Mouse (Mus musculus) hematopoietic stem cell, adult 5-6 weeks (primary cell): ENCODE data around the gene Fanci. TPM values are rescaled to one million over a fixed set of nuclear protein-coding genes. Genes with fewer than 3 reads are reported as not detected.

Experiments
- ATAC-seq, 2 experiments: fragments of 125-278 bp in 1 of 2; replicated peaks in 1 of 2; 2 replicates each; pipeline ENCODE4 v1.8.0; 2016 to 2017; ENCODE audit warnings: inconsistent platforms in 2 of 2, mild to moderate bottlenecking in 2 of 2, moderate number of reproducible peaks in 2 of 2, low read depth in 1 of 2, moderate TSS enrichment in 1 of 2; ENCODE audit not compliant: low FRiP score in 2 of 2, poor library complexity in 2 of 2, severe bottlenecking in 2 of 2, insufficient read depth in 1 of 2, low TSS enrichment in 1 of 2
- total RNA-seq: library from RNA; stranded (forward); fragments of 172-1452, 232-1000 nt; gene quantifications from 2 replicates; pipeline ENCODE4 v1.2.3, GENCODE M21; 2017

Fanci gene
- total RNA-seq: 30.8 and 37.4 TPM in 2 replicates

DNA sequence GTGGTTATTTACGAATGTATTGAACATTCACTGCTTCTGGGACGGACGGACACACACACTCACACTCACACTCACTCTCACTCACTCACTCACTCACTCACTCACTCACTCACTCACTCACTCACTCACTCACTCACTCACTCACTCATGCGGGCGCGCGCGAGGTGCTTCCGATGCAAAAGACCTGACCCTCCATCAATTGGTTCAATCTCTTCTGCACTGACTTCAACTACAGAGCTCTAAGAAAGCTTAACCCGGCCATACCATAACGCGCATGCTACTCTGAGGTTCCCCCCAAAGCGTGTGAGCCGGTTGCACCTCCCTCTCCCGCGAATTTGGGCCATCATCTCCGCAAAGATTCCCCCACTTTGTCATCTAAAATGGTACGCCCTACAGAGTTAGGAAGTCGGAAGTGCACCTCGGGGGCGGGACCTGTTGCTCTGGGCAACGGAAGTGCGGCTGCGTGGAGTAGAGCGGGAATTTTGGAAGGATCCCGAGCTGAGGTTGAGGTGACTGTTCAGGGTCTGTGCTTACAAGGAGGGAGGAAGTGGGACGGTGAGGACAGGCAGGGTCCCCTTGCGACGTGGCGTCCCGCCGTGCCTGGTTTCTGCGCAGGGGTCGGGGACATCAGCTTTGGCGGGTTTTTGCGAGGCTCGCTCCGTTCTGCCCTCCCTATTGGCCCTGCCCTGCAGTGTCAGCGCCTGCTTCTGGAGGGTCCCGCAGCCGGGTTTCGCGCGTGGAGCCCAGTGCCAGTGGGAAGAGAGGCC, at the start of gene Fanci:
Gene Fanci (plus strand): TSS at position 47 of the 767 bp plus-strand sequence.
- ATAC-seq: peak; percentile 90 to 91

GRCm38 (mm10) chr7:79345902-79346301, 45.8 kb upstream of the Fanci start:
- peak in 1 of 2 experiments; percentile 51; a peak in 1 of 4 replicates for ATAC-seq

GRCm38 (mm10) chr7:79346555-79347075, 45.1 kb upstream of the Fanci start:
- ATAC-seq: peak in 1 of 2 experiments; percentile 20; a peak in 1 of 4 replicates

DNA sequence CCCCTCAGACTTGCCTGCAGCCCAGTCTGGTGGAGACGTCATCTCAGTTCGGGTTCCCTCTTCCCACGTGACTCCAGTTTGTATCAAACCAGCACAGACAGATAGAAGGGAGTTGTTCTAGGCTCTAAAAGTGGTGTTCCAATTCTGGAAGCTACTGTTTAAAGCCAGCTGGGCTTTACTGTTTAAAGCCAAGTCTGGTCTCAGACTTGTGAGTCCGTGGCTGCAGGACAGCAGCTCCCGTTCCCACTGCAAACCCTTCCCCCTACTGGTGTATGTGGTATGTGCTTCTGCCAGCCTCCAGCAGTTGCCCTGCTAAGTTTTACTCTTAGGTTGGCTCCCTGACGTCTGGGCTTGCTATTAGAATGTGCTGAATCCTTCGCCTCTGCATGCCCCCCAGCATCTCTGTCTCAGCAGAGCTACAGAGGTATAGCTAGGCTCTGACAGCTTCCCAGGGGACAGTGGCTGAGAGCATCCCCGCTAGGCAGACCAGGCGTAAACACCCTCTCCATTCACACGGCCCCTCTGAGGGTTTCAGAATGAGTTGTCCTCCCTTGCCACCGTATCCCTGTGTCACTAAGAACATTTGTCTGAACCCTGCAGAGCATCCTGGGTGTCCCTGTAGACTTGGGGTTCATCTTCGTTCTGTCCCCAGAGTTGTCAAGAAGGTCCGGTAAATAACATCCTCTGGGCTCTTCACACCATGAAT, 44.5 kb upstream of the Fanci start:
- no peak for ATAC-seq

- ATAC-seq: no peak
Measured at GRCm38 (mm10) chr7:79348816-79349215, 42.9 kb upstream of the Fanci start.

DNA sequence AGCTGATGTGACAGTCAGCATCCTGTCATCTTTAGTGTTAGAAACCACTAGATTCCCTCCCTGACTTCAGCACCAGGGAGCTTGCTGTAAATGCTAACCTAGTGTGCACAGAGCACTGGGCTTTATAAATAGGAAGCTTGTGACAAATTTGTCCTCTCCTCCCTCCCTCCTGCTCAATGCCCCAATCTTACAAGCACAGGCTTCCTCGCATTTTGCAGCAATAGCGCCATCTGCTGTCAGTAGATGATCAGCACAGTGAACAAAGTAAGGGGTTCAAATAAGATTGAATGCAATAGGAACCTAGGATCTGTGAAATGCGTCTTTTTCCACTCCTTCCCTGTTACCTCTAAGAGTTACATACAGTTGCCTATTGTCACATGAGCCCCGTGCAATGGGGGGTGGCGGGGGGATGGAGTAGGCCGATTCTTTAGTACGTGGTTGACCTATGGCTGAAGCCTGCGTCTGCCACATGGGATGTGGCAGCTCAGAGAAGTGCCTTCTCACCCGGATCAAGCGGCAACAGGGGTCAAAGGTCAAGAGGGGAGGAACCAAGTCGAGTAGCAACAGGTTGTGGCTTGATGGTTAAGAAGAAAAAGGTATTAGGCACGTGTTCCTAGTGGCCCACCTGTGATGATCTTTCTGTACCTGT, 41.9 kb upstream of the Fanci start:
- peak; percentile 70 to 72 for ATAC-seq

DNA sequence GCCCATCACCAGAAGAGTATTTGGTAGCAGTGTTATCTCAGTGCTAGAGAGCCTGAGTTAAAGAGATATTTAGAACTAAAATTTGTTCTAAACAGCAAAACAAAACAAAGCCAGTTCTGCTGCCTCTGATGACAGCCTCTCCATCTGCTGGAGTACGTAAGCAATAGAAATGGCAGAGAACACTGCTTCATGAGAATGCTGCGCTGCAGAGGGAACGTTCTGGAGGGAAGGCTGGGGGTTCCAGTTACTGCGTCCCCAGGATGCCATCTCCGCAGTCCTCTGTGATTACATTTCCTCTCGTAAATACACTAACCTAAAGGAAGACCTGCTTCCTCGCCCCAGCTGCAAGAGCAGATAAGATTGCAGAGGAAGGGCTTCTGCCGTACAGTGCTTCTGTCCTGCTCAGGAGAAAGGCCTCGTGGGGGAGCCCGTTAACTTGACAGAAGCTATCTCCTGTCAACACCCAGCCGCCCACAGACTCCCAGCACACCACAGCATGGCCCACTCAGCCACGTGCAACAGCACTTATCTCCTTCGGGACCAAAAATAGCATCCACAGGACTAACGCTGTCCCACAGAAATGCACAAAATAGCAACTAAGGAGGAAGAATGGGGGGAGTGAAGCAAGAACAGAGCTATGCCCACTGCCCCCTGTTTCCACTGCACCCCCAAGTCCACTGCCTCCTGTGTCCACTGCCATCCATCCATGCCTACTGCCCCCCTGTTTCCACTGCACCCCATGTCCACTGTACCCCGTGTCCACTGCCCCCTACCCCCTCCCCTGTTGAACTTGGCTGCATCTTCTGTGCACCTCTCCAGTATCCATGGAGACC, 33.2 kb upstream of the Fanci start:
- ATAC-seq: peak; percentile 58

DNA sequence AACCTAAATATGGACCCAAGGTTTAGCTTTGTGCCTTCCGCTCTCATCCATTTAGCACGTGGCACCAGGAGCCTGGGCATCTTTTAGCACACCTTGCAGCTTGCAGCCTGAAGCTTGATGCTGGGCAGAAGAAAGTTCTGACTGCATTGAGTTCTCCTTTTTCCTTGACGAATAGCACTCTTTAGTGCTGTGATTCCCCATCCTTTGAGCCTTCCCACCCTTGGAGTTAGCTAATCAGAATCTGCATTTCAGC, 32.6 kb upstream of the Fanci start:
- no peak for ATAC-seq

DNA sequence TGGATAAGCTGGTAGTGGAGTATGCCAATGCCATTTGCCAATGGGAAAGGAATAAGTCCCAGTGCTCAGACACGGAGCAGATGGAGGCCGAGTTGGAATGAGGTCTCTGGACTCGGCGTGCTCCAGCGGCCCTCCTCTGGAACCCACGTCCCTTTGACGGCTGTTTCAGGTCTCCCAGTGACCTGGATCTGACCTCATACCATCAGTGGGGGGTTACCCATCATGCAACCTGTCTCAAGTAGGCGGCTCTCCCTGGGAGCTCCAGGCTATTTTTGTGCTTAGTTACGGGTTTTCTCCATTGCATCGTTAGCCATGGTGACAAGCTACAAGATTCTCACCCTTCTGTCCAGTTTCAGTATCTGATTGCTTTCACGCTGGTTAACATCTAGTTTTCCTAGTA, 31.7 kb upstream of the Fanci start:
- no peak for ATAC-seq

GRCm38 (mm10) chr7:79362208-79362607, 29.5 kb upstream of the Fanci start:
- ATAC-seq: no peak

DNA sequence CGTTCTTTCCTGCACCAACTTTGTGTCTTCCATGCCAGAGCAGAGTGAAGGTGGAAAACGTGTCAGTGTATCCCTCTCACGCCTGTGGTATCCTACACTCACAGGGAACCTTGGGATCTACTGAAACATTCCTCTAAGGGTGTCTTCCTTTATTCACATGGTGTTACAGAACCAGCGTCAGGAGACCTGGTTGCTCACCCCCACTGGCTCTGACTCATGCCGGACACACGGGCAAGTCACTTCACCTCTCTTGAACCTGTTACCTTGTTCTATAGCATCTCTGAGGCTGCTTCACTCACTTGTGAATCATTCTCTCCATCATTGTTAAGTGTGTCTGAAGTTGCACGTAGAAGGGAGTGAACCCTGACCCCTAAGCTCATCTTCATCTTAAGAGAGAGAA, 28.9 kb upstream of the Fanci start:
- ATAC-seq: no peak

GRCm38 (mm10) chr7:79363370-79364043, 28.2 kb upstream of the Fanci start:
- ATAC-seq: peak; percentile 82 to 85

DNA sequence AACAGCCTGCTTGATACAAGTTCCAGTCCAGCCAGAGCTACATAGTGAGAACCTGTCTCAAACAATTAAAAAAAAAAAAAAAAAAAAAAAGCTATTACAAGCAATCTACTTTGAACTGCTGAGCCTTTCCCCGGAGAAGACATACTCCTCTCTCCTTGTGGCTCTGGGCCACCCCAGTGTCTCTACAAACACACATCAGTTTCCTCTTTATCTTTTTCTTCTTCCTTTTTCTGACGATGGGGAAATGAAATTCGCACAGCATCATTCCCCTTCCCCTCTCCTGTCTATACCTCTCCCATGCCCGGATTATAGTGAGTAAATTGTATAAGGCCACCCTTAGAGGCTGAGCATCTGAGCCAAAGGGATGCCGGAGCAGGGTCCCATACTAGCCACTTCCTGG, 23.1 kb upstream of the Fanci start:
- no peak for ATAC-seq

- no peak for ATAC-seq
Measured at GRCm38 (mm10) chr7:79369416-79369815, 22.3 kb upstream of the Fanci start.

DNA sequence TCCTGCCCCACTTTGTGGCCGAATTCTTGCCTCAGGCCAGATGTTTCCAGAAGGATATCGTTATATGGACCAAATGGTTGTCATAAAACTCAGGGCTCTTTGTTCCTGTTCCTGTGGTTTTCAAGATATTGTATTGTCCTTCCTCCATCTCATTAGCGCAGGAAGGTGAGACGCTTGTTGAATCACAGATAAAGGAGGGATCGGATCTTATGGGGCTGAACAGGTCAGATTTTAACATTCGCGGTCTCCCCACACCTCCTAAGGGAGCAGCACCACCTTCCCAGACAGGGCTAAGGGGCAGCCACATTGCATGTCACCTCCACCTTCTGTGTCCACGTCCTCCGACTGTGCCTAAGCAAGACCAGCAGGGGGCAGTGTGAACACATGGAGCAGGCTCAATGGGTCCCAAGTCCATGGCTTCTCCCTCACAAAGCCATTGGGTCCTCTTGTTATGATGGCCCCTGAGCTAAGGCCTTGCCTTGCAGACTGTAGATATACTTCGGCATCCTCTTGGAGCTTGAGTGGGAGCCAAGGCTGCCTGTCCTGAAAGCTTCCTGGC, 20.3 kb upstream of the Fanci start:
- peak; percentile 90 to 93 for ATAC-seq

DNA sequence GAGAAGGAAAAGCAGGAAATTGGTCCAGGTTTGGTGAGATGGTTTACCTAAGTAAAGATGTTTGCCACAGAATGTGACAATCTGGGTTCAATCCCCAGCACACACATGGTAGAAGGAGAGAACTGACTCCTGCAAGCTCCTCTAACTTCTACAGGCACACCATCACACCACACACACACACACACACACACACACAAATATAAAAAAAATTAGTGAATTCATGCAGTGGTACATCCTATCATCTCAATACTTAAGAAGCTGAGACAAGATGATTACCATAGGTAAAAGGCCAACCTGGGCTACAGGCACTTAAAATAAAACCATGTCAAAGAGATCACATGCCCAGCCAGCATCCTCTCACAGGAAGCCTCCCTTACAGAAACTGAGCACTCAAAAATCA, 17.7 kb upstream of the Fanci start:
- ATAC-seq: no peak

DNA sequence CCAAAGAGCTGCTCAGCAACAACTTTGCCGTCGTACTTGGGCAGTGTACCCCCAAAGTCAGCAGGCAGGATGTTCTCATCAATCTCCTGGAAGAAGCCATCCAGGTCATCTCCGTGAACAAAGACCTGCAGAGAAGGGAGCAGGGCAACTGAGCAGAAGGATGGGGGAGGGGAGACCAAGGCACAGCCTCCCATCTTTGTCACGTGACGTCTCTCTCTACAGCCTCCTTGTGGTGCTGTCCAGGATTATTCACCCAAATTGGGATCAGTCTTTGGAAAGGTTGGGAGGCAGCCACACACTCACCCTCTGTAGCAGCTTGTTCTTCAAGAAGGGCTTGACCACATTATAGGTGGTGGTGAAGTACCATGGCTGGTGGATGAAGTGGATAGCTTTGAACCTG, 16.1 kb upstream of the Fanci start:
- no peak for ATAC-seq
